Mouse (Mus musculus) layer of hippocampus, adult 11-12 months (tissue): ENCODE data around the gene Naf1.

Source experiments
- DNase-seq: peaks from one replicate; pipeline ENCODE4 v3.0.0; 2022; ENCODE audit warnings: low spot score

The Naf1 gene

GRCm38 (mm10) chr8:66860023-66860422, at the start of gene Naf1:
Gene Naf1 (plus strand): TSS chr8:66860217.
- DNase-seq = peak; percentile 95

DNA sequence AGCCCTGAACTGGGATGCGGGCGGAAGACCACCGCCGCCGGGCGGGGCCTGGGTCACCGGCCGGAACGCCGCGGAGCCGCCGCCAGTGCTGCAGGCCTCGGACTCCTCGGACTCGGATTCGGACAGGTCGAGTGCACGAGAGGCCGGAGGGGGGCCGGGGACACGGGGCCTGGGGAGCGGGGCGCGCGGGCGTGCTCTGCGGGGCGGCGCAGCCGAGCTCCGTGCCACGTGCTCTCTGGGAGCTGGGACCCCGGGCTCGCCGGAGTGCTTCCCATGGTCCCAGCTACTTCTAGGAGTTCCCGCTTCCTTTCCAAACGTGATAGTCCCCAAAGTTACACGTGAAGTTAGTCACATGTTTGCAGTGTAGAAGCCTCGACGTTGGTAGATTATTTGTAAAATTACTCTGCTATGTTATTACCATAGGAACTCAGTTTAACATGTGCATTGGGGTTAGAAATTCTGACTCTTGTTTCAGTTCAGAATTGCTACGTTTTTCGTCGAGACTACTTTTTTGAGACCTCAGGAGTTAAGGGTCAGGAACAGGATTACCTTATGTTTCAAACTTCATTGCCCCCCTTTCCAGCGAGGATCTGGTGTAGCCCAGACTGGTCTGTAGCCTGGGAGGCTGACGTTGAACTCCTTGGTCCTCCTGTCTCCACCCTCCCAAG, 1.0 kb downstream of the Naf1 start:
- peak; percentile 15 for DNase-seq

- no peak for DNase-seq
Observed at GRCm38 (mm10) chr8:66861589-66862500, 1.8 kb downstream of the Naf1 start.

GRCm38 (mm10) chr8:66863761-66864160, 3.7 kb downstream of the Naf1 start:
- DNase-seq = no peak

DNA sequence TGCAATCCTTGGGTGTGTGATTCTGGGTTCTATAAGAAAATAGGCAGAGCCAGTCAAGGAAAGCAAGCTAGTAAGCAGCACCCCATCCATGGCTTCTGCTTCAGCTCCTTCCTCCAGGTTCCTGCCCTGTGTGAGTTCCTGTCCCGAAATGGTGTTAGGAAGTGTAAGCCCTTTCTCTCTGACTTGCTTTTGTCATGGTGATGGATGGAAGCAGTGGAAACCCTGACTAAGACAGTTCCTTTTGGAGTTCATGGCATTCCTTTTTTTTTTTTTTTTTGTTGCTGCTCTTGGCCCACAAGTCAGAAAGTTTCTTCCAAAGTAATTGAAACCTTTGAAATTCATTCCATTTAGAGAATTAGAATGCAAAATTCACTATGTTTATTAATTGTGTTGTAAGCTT, 5.1 kb downstream of the Naf1 start:
- no peak for DNase-seq

- DNase-seq = no peak
Observed at GRCm38 (mm10) chr8:66867679-66868078, 7.7 kb downstream of the Naf1 start.

- DNase-seq = no peak
Observed at GRCm38 (mm10) chr8:66869211-66869932, 9.4 kb downstream of the Naf1 start.

GRCm38 (mm10) chr8:66883866-66884265, 23.8 kb downstream of the Naf1 start:
- DNase-seq = no peak

DNA sequence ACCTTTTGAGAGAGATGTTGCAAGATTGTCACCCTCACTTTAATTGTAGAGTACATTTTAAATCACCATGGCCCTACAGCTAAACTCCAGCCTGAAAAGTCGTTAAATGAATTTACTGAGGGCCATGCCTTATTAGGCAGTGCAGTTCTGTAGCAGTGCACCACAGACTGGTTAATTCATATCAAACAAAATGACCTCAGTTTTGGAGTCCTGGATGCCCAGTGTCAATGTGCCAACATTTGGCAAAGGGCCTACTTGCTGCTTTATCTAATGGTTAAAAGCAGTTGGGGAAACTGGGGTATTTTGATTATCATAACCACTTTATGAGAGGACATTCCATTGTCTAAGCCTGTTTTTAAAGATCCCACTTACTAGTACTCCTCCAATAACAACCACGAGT, 31.9 kb downstream of the Naf1 start:
- DNase-seq = no peak

- DNase-seq = no peak
Observed at GRCm38 (mm10) chr8:66905000-66905399, 45.0 kb downstream of the Naf1 start.

DNA sequence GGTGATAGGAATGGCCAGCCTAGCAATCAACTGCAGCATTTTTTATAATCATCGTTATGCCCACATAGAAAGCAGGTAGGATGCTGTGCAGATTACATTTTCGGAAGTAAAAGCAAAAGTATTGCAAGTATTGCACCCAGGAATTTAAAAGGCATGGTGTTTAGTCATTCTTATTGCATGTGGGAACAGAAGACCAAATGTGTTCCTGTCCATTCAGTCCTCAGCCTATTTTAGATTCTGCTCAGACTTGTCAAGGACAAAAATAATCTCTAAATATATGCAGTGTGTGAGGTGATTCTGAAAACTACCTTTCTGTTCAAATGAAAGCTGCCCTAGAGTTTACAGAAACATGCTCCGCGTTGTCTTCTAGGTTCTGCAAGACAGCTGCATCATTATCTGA, 45.5 kb downstream of the Naf1 start:
- DNase-seq = no peak

GRCm38 (mm10) chr8:66906116-66906515, 46.1 kb downstream of the Naf1 start:
- no peak for DNase-seq

- DNase-seq = peak; percentile 6
Observed at GRCm38 (mm10) chr8:66910684-66911083, 50.7 kb downstream of the Naf1 start.

DNA sequence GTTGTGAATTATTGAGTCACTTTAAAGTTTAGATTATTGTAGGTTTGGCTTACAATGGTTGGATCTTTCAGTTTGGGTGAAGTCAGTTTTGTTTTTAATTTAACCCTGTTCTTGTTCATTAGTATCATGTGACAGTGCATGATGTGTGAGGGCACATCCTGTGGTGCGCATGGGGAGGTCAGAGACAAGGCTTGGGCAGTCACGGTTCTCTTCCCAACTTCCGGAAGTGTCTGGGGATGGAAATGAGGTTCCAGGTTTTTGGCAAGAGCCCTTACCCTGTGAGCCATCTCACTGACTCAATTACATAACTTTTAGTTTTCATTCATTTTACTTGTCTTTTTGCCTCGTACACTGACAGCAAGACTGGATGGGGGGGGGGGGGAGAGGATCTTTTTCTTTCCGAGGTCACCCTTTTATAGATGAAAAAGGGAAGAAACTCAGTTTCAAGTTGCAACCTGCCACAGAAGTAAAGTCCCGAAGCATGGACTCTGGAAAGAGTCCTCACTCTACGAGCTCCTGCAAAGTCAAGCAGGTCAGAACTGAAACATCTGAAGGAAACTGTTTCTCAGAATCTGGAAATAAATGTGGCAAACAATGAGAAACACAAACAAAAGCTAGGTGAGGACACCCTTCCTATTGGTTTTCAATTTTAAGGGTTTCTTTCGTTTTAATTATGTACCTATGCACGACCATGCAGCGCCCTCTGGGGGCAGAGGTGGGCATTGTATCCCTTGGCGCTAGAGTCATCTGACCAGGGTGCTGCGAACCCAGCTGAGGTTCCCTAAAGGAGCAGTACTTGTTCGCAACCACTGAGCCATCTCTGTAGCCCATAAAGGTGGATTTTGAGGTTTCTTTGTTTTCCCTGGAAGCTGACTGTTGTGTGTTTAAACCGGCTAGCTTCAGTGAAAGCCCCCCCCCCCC, 53.9 kb downstream of the Naf1 start:
- DNase-seq = peak; percentile 25

DNA sequence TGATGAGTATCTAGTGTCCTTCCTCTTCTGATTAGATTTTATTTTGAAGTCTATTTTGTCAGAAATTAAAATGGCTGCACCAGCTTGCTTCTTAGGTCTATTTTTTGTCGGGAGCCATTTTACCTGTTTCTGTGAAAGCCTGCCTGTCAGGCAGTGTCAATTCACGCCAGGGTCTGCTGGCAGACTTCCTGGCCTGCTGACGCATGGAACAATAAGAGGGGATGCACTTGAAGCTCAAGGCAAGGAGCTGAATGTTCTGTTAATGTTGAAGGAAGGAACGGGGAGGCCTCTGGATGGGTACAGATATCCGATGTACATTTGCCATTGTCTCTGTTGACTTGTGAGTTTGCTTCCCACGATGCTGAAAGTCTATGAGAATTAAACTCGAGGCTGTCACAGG, 56.0 kb downstream of the Naf1 start:
- DNase-seq = no peak

GRCm38 (mm10) chr8:66917695-66918467, 57.9 kb downstream of the Naf1 start:
- DNase-seq = no peak

GRCm38 (mm10) chr8:66918471-66918870, 58.5 kb downstream of the Naf1 start:
- no peak for DNase-seq

- DNase-seq = no peak
Observed at GRCm38 (mm10) chr8:66933746-66934145, 73.7 kb downstream of the Naf1 start.

DNA sequence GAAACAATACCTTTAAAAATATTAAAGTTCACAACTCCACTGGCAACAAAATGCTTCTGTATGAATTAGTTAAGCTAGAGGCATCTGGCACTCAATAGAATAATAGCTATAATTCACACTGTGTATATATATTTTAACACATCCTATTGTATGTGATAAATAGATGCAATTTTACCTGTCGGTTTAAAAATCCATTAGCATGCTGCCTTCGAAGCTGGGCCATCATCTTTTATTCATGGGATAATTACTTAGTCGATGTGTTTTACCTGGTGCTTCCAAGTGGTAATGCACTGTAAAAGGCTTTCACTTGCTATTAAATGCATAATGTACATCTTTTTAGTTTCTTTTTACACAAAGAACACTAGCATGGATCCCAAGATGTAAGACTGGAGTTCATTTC, 76.2 kb downstream of the Naf1 start:
- DNase-seq = no peak
